Mouse (Mus musculus) activated CD4-positive, CD25-positive, alpha-beta regulatory T cell, adult 4 months (primary cell): Measurements from ENCODE around the gene Amdhd2. TPM values are rescaled to one million over a fixed set of nuclear protein-coding genes. Genes with fewer than 3 reads are reported as not detected.
"Not testable (repeated sequence)": the region's sequence is repeated elsewhere in the genome, so short reads cannot be mapped to it uniquely, and the experiment has no call there.

ENCODE experiments used
- ATAC-seq: one replicate; pipeline ENCODE4 v1.8.0; 2017
- polyA plus RNA-seq, 2 experiments: library from polyadenylated mRNA; unstranded; fragments of 100-300 nt; shearing (Covaris generic); gene quantifications; one replicate each; pipeline ENCODE4 v1.2.1; 2017

Gene Amdhd2
- polyA plus RNA-seq, 2 experiments from 2014 or later, result 23.1 to 34.5 TPM

GRCm38 (mm10) chr17:24155742-24156141 is 7.8 kb downstream of the Amdhd2 start:
- ATAC-seq, result no peak

GRCm38 (mm10) chr17:24154463-24154862 is 9.1 kb downstream of the Amdhd2 start:
- ATAC-seq, result no peak

- ATAC-seq, result peak; percentile 95
These were observed 11.5 kb downstream of the Amdhd2 start for GRCm38 (mm10) chr17:24151890-24152563.

GRCm38 (mm10) chr17:24151382-24151781 is 12.2 kb downstream of the Amdhd2 start:
- no peak for ATAC-seq

GRCm38 (mm10) chr17:24150824-24151223 is 12.7 kb downstream of the Amdhd2 start, which contains the start of gene Pdpk1:
Pdpk1 (minus strand) TSS chr17:24150924.
- no peak for ATAC-seq

- ATAC-seq, result no peak
These were observed 14.1 kb downstream of the Amdhd2 start for GRCm38 (mm10) chr17:24149421-24149820.

GRCm38 (mm10) chr17:24142897-24143296 is 20.7 kb downstream of the Amdhd2 start:
- no peak for ATAC-seq

GRCm38 (mm10) chr17:24141425-24141920 is 22.1 kb downstream of the Amdhd2 start:
- peak; percentile 89 for ATAC-seq

- ATAC-seq, result peak; percentile 22
These were observed 22.6 kb downstream of the Amdhd2 start for GRCm38 (mm10) chr17:24140845-24141424.

- ATAC-seq, result no peak
These were observed 23.6 kb downstream of the Amdhd2 start for GRCm38 (mm10) chr17:24139968-24140367.

GRCm38 (mm10) chr17:24139256-24139655 is 24.3 kb downstream of the Amdhd2 start:
- no peak for ATAC-seq

- ATAC-seq, result no peak
These were observed 26.2 kb downstream of the Amdhd2 start for GRCm38 (mm10) chr17:24137226-24137880.

- no peak for ATAC-seq
These were observed 29.5 kb downstream of the Amdhd2 start for GRCm38 (mm10) chr17:24134062-24134461.

- ATAC-seq, result not testable (repeated sequence)
These were observed 30.6 kb downstream of the Amdhd2 start for GRCm38 (mm10) chr17:24132919-24133318.

GRCm38 (mm10) chr17:24131570-24131969 is 32.0 kb downstream of the Amdhd2 start:
- no peak for ATAC-seq

- ATAC-seq, result not testable (repeated sequence)
These were observed 34.3 kb downstream of the Amdhd2 start for GRCm38 (mm10) chr17:24129246-24129645.

GRCm38 (mm10) chr17:24127592-24127991 is 36.0 kb downstream of the Amdhd2 start:
- peak; percentile 77 for ATAC-seq

GRCm38 (mm10) chr17:24126801-24127200 is 36.8 kb downstream of the Amdhd2 start:
- peak; percentile 47 for ATAC-seq

GRCm38 (mm10) chr17:24119446-24119845 is 44.1 kb downstream of the Amdhd2 start:
- no peak for ATAC-seq

GRCm38 (mm10) chr17:24113031-24113430 is 50.5 kb downstream of the Amdhd2 start:
- no peak for ATAC-seq

- ATAC-seq, result no peak
These were observed 52.3 kb downstream of the Amdhd2 start for GRCm38 (mm10) chr17:24111256-24111655.

- ATAC-seq, result no peak
These were observed 54.7 kb downstream of the Amdhd2 start for GRCm38 (mm10) chr17:24108896-24109295.
